Mouse (Mus musculus) hematopoietic stem cell, adult 5-6 weeks (primary cell): ENCODE results near the gene Fam174b. TPM values are rescaled to one million over a fixed set of nuclear protein-coding genes. Genes with fewer than 3 reads are reported as not detected.

Source experiments
- ATAC-seq, 2 experiments: fragments of 125-278 bp in 1 of 2; replicated peaks in 1 of 2; 2 replicates each; pipeline ENCODE4 v1.8.0; 2016 to 2017; ENCODE audit warnings: inconsistent platforms in 2 of 2, mild to moderate bottlenecking in 2 of 2, moderate number of reproducible peaks in 2 of 2, low read depth in 1 of 2, moderate TSS enrichment in 1 of 2; ENCODE audit not compliant: low FRiP score in 2 of 2, poor library complexity in 2 of 2, severe bottlenecking in 2 of 2, insufficient read depth in 1 of 2, low TSS enrichment in 1 of 2
- total RNA-seq: library from RNA; stranded (forward); fragments of 172-1452, 232-1000 nt; gene quantifications from 2 replicates; pipeline ENCODE4 v1.2.3, GENCODE M21; 2017

The Fam174b gene
- total RNA-seq, 1 experiment from 2014 or later = 7.7 TPM

GRCm38 (mm10) chr7:73746836-73747235, 6.7 kb downstream of the Fam174b start:
- ATAC-seq = no peak

GRCm38 (mm10) chr7:73747531-73747930, 7.4 kb downstream of the Fam174b start:
- ATAC-seq = no peak

- ATAC-seq = no peak
These were observed 8.5 kb downstream of the Fam174b start for GRCm38 (mm10) chr7:73748437-73749108.

- no peak for ATAC-seq
These were observed 9.2 kb downstream of the Fam174b start for GRCm38 (mm10) chr7:73749339-73749738.

- ATAC-seq = no peak
These were observed 9.9 kb downstream of the Fam174b start for GRCm38 (mm10) chr7:73749983-73750382.

- no peak for ATAC-seq
These were observed 13.5 kb downstream of the Fam174b start for GRCm38 (mm10) chr7:73753598-73753997.

- ATAC-seq = no peak
These were observed 15.4 kb downstream of the Fam174b start for GRCm38 (mm10) chr7:73755377-73756110.

- ATAC-seq = peak; percentile 54 to 57; a peak in 2 of 4 replicates
These were observed 21.6 kb downstream of the Fam174b start for GRCm38 (mm10) chr7:73761691-73762189.

- no peak for ATAC-seq
These were observed 24.6 kb downstream of the Fam174b start for GRCm38 (mm10) chr7:73764679-73765078.

- peak; percentile 63 to 66 for ATAC-seq
These were observed 25.2 kb downstream of the Fam174b start for GRCm38 (mm10) chr7:73765186-73765903.

- no peak for ATAC-seq
These were observed 29.1 kb downstream of the Fam174b start for GRCm38 (mm10) chr7:73769224-73769623.

GRCm38 (mm10) chr7:73771384-73772274, 31.5 kb downstream of the Fam174b start:
- ATAC-seq = peak; percentile 70 to 74

GRCm38 (mm10) chr7:73772275-73772765, 32.2 kb downstream of the Fam174b start:
- 0 out of 4 replicates have a peak, but pooled peaks of 1 of the 2 experiments have one; percentile 39 for ATAC-seq

GRCm38 (mm10) chr7:73774781-73775180, 34.7 kb downstream of the Fam174b start:
- no peak for ATAC-seq

GRCm38 (mm10) chr7:73777777-73778176, 37.7 kb downstream of the Fam174b start:
- ATAC-seq = no peak

- no peak for ATAC-seq
These were observed 44.8 kb downstream of the Fam174b start for GRCm38 (mm10) chr7:73784736-73785428.
